Mouse (Mus musculus) C2C12 (cell line): ENCODE results near the gene Fras1. TPM values are rescaled to one million over a fixed set of nuclear protein-coding genes. Genes with fewer than 3 reads are reported as not detected.

Experiments
- H3K27me3 ChIP-seq: one replicate; pipeline ENCODE4 v1.6.1; 2011; ENCODE audit not compliant: control insufficient read depth, insufficient read depth, insufficient read length
- H3K36me3 ChIP-seq: one replicate; pipeline ENCODE4 v1.6.1; 2011; ENCODE audit not compliant: control insufficient read depth, insufficient read depth
- H3K4me3 ChIP-seq: one replicate; pipeline ENCODE4 v1.5.1; 2011; ENCODE audit warnings: mild to moderate bottlenecking, control low read depth; ENCODE audit not compliant: poor library complexity, insufficient read depth, severe bottlenecking
- H3K79me2 ChIP-seq: one replicate; pipeline ENCODE4 v1.6.1; 2011; ENCODE audit not compliant: control insufficient read depth, insufficient read depth
- H3K79me3 ChIP-seq: one replicate; pipeline ENCODE4 v1.6.1; 2011; ENCODE audit warnings: low read depth, control low read depth
- H3ac ChIP-seq: one replicate; pipeline ENCODE3; 2011; ENCODE audit warnings: low read depth; ENCODE audit not compliant: control insufficient read depth, insufficient read length
- CEBPB ChIP-seq: IDR thresholded peaks from one replicate; pipeline ENCODE4 v1.6.1; 2011; ENCODE audit warnings: low read depth, mild to moderate bottlenecking, control low read depth, moderate library complexity
- CTCF ChIP-seq: IDR thresholded peaks from one replicate; pipeline ENCODE4 v1.5.1; 2011; ENCODE audit not compliant: control insufficient read depth, insufficient read depth, insufficient read length
- FOSL1 ChIP-seq: IDR thresholded peaks from one replicate; pipeline ENCODE4 v1.8.0; 2011; ENCODE audit warnings: mild to moderate bottlenecking, low read length; ENCODE audit not compliant: poor library complexity, insufficient read depth, severe bottlenecking
- MAX ChIP-seq: IDR thresholded peaks from one replicate; pipeline ENCODE4 v1.6.1; 2011; ENCODE audit warnings: mild to moderate bottlenecking, control low read depth
- MYOD1 ChIP-seq: IDR thresholded peaks from one replicate; pipeline ENCODE4 v1.6.1; 2011; ENCODE audit warnings: low read depth; ENCODE audit not compliant: control insufficient read depth, insufficient read length
- MYOG ChIP-seq: IDR thresholded peaks from one replicate; pipeline ENCODE4 v1.6.1; 2011; ENCODE audit not compliant: control insufficient read depth, insufficient read length; ENCODE audit errors: extremely low read depth
- USF1 ChIP-seq: IDR thresholded peaks from one replicate; pipeline ENCODE4 v1.6.1; 2011; ENCODE audit warnings: low read depth, mild to moderate bottlenecking, control low read depth, moderate library complexity
- polyA plus RNA-seq: library from polyadenylated mRNA; unstranded; fragments of >200 nt; fragmentation: generic; extraction: Trizol; gene quantifications from one replicate; pipeline ENCODE4 v1.2.1, GENCODE M21; 2012; ENCODE audit warnings: missing spikeins

The Fras1 gene
- polyA plus RNA-seq, 1 experiment = 0.11 TPM

- Histone ChIP-seq H3K4me3 (no peak overlapping the region), H3K79me2 (no peaks in the 10 kb centered on the region), H3K79me3 (no peaks in the 10 kb centered on the region), H3K36me3 (no peaks in the 10 kb centered on the region), H3K27me3 (no peaks in the 10 kb centered on the region), H3ac (no peak overlapping the region)
- TF ChIP-seq MAX (no peak), CTCF (no peak)
Observed at GRCm38 (mm10) chr5:96429532-96430141, 55.9 kb downstream of the Fras1 start.

DNA sequence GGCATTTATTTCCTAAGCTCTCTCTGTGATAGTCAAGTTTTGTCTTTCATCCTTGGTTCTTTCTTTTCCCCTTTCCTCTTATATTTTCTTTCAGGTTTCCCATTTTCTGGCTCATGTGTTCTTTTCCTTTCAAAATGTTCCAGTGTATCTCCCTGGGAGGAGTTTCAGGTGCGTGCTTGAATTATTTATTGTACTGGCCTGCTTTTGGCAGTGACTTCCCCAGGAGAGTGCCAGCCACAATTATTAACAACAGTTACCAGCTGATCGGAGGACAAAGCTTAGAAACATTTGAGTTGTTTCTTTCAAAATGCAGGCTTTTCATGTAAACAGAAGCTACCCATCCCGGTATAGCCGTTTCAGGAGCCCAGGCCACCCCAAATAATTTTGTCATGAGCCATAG, 64.1 kb downstream of the Fras1 start:
- TF ChIP-seq FOSL1 (no peak), MAX (no peak)
- no peak overlapping the region for H3K4me3 ChIP-seq
- H3K79me3 ChIP-seq = no peaks in the 10 kb centered on the region
- H3K79me2 ChIP-seq = no peaks in the 10 kb centered on the region
- H3ac ChIP-seq = no peak overlapping the region
- no peaks in the 10 kb centered on the region for H3K36me3 ChIP-seq
- no peaks in the 10 kb centered on the region for H3K27me3 ChIP-seq

DNA sequence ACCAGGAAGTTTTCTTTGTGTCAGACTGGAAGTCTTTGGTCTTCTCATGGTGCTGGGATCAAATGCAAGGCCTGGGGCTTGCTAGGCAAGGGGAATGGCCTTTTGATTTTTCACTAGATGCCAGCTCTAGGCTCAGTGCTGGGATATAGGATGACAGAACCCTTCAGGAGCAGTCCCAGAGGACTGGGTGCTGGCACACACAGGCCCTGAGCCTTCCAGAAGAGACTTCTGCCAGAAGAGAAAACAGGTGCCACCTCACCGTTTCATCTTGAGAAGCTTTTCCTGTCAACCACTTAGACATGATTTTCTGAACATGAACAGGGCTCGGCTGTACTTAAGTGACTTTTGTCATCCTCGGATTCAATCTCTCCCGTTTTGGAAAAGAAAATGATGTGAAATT, 66.1 kb downstream of the Fras1 start:
- no peaks in the 10 kb centered on the region for H3K36me3 ChIP-seq
- no peak overlapping the region for H3K4me3 ChIP-seq
- H3ac ChIP-seq = no peak overlapping the region
- TF ChIP-seq FOSL1 (no peak), USF1 (no peak), MYOD1 (no peak), CTCF (no peak), CEBPB (no peak), MAX (no peak), MYOG (no peak)
- no peaks in the 10 kb centered on the region for H3K79me3 ChIP-seq
- no peaks in the 10 kb centered on the region for H3K27me3 ChIP-seq
- H3K79me2 ChIP-seq = no peaks in the 10 kb centered on the region

DNA sequence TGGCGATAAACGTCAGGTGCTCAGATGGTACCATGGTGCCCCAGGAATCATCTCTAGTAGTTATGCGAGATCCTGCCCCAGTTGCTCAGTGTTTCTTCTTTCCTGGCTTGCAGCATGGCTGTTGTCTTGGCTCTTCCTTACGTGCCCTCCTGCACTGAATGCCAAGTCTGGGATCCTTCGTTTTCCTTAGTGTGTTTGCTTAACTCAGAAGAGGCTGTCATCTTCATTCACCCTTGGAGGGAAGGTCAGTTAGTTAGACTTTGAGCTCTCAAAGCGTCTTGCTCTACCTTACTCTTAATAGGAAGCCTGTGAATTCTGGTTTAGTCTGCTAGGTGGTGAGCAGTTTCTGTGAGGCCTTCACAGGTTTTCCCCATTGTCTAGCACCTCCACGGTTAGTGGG, 73.7 kb downstream of the Fras1 start:
- no peaks in the 10 kb centered on the region for H3K79me2 ChIP-seq
- no peaks in the 10 kb centered on the region for H3K27me3 ChIP-seq
- no peak overlapping the region for H3ac ChIP-seq
- TF ChIP-seq FOSL1 (no peak), MYOG (no peak), CEBPB (no peak), CTCF (no peak), USF1 (no peak), MAX (no peak), MYOD1 (no peak)
- H3K4me3 ChIP-seq = no peak overlapping the region
- H3K36me3 ChIP-seq = no peaks in the 10 kb centered on the region
- no peaks in the 10 kb centered on the region for H3K79me3 ChIP-seq

- H3K4me3 ChIP-seq = no peak overlapping the region
- no peaks in the 10 kb centered on the region for H3K79me2 ChIP-seq
- H3K27me3 ChIP-seq = no peaks in the 10 kb centered on the region
- no peaks in the 10 kb centered on the region for H3K79me3 ChIP-seq
- TF ChIP-seq MAX (no peak), CEBPB (no peak), FOSL1 (no peak), MYOG (no peak), MYOD1 (no peak), USF1 (no peak), CTCF (no peak)
- no peaks in the 10 kb centered on the region for H3K36me3 ChIP-seq
- no peak overlapping the region for H3ac ChIP-seq
Observed at GRCm38 (mm10) chr5:96452027-96452426, 78.3 kb downstream of the Fras1 start.

- no peak for TF ChIP-seq CEBPB
- no peak for TF ChIP-seq FOSL1
- no peak for TF ChIP-seq MAX
- no peak for TF ChIP-seq MYOG
- TF ChIP-seq CTCF = no peak
- TF ChIP-seq MYOD1 = no peak
- no peak for TF ChIP-seq USF1
- no peaks in the 10 kb centered on the region for H3K27me3 ChIP-seq
- no peak overlapping the region for H3ac ChIP-seq
- H3K36me3 ChIP-seq = no peaks in the 10 kb centered on the region
- H3K79me3 ChIP-seq = no peaks in the 10 kb centered on the region
- H3K79me2 ChIP-seq = no peaks in the 10 kb centered on the region
- H3K4me3 ChIP-seq = no peak overlapping the region
Observed at GRCm38 (mm10) chr5:96453386-96453785, 79.6 kb downstream of the Fras1 start.
